Mouse (Mus musculus) neural tube, embryonic 14.5 days (tissue): ENCODE data around the gene Polr1e. TPM values are rescaled to one million over a fixed set of nuclear protein-coding genes. Genes with fewer than 3 reads are reported as not detected.
"Not testable (repeated sequence)": the region's sequence is repeated elsewhere in the genome, so short reads cannot be mapped to it uniquely, and the experiment has no call there.

Experiments
- ATAC-seq: fragments of 200-750 bp; cut with Nextera tagmentation; 2 replicates; pipeline ENCODE4 v1.8.0; 2017; ENCODE audit warnings: low read depth, mild to moderate bottlenecking, moderate TSS enrichment, moderate library complexity
- H3K27ac ChIP-seq: fragments of 300-500 bp; sonication (generic); 2 replicates; pipeline ENCODE4 v1.5.1; 2014; ENCODE audit warnings: low read depth, mild to moderate bottlenecking, control low read depth, low read length, moderate library complexity, mixed read lengths
- H3K27me3 ChIP-seq: fragments of 300-500 bp; sonication (generic); 2 replicates; pipeline ENCODE4 v1.6.1; 2014; ENCODE audit warnings: low read length; ENCODE audit not compliant: control insufficient read depth, insufficient read depth
- H3K36me3 ChIP-seq: fragments of 300-500 bp; sonication (generic); 2 replicates; pipeline ENCODE4 v1.6.1; 2014; ENCODE audit warnings: low read length, mixed read lengths; ENCODE audit not compliant: control insufficient read depth, insufficient read depth
- H3K4me1 ChIP-seq: fragments of 300-500 bp; sonication (generic); 2 replicates; pipeline ENCODE4 v1.6.1; 2014; ENCODE audit warnings: low read length; ENCODE audit not compliant: control insufficient read depth, insufficient read depth
- H3K4me2 ChIP-seq: fragments of 300-500 bp; sonication (generic); 2 replicates; pipeline ENCODE4 v1.6.1; 2014; ENCODE audit warnings: mild to moderate bottlenecking, low read depth, low read length, control low read depth
- H3K4me3 ChIP-seq: fragments of 300-500 bp; sonication (generic); 2 replicates; pipeline ENCODE4 v1.5.1; 2014; ENCODE audit warnings: low read depth, low read length, control low read depth, mixed read lengths
- H3K9ac ChIP-seq: fragments of 300-500 bp; sonication (generic); replicated peaks from 2 replicates; pipeline ENCODE4 v1.6.1; 2014; ENCODE audit warnings: low read depth, mild to moderate bottlenecking, control low read depth, low read length, mixed read lengths
- H3K9me3 ChIP-seq: fragments of 300-500 bp; sonication (generic); 2 replicates; pipeline ENCODE4 v1.6.1; 2016; ENCODE audit warnings: low read length; ENCODE audit not compliant: control insufficient read depth
- WGBS: fragments of 180-500 bp; shearing (Covaris S2); extraction: QIAGEN DNeasy Blood & Tissue Kit; methylation state at CpG from one replicate; pipeline ENCODE4 v1.1.7; 2014; 5-methylcytosine and 5-hydroxymethylcytosine counted together
- polyA plus RNA-seq: library from polyadenylated mRNA; unstranded; fragments of >200 nt; fragmentation: Nextera tagmentation; extraction: Ambion mirVana; gene quantifications from 2 replicates; pipeline ENCODE4 v1.2.1, GENCODE M21; 2014

The Polr1e gene
- polyA plus RNA-seq, 1 experiment from 2014 or later = 36.3 TPM

DNA sequence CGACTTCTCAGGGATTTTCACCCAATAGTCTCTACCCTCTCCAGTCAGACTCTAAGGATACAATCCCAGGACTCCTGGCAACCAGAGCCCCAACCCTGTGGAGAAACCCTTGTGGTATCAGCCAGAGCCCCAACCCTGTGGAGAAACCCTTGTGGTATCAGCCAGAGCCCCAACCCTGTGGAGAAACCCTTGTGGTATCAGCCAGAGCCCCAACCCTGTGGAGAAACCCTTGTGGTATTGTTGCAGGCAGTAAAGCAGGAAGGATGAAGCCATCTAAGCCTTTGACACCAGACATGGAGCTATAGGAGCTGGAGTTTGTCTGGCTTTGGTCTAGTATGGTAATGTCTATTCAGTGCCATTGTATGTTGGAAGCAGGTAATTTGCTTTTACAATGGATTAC, 45.5 kb downstream of the Polr1e start:
- H3K36me3 ChIP-seq = peaks cover 23% of the 10 kb centered on the region
- H3K4me3 ChIP-seq, H3K4me1 ChIP-seq, H3K27ac ChIP-seq, H3K4me2 ChIP-seq, ATAC-seq, H3K9ac ChIP-seq, H3K9me3 ChIP-seq, H3K27me3 ChIP-seq: not testable (repeated sequence)
- WGBS = 90% methylated on average over 1 of the region's 1 CpGs

DNA sequence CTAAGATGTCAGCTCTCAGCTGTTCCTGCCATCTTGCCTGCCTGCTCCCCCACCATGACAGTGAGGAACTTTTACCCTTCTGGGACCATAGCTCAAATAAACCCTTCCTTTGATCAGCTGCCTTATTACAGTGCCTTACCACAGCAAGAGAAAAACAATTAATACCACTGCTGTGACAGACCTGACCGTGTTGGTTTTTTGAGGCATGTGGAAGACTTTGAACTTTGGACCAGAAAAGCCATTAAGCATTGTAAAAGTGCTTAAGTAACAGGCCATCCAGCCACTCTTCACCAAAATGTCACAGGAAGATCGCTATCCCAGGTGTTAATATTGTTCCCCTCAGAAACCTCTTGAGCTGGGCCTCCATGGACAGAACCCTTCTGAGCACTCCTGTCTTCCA, 46.2 kb downstream of the Polr1e start:
- 86% methylated on average over 2 of the region's 2 CpGs for WGBS
- no peak for ATAC-seq
- Histone ChIP-seq H3K9me3 (no peaks in the 10 kb centered on the region), H3K4me3 (no peak overlapping the region), H3K27me3 (no peaks in the 10 kb centered on the region), H3K27ac (no peak overlapping the region), H3K9ac (no peak overlapping the region), H3K36me3 (peaks cover 17% of the 10 kb centered on the region), H3K4me2 (no peak overlapping the region), H3K4me1 (0 out of 2 replicates have a peak, but pooled peaks cover 2% of the 10 kb centered on the region)

DNA sequence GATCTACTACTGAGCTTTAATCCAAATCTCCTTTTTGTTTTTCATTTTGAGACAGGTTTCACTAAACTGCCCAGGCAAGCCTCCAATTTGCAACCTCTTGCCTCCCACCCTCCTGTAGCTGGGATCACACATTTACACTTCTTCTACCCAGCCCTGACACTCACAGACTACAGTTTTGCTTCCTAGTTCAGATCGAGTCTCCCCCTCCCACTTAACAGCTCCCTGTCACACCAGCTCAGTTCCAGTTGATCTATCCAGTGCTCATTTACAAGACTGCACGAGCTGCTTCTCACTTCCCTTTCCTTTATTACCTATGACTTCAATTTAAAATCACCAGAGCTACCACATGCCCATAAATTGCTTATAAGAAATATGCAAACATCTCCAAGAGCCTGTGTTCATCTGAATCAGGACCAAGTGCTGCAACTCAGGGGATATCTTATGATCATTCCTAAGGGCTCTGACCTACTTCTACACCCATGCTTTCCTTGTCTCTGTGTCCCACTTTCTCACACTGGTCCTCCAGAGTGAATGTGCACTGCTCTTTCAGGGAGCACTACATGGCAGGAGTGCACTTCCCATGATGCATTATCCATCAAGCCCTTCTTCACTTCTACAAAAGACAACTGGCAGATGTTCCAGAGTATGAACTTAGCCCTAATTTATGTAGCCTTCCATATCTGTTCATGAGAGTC, 47.8 kb downstream of the Polr1e start:
- Histone ChIP-seq H3K27me3 (no peaks in the 10 kb centered on the region), H3K4me3 (no peak overlapping the region), H3K4me1 (peaks cover 2% of the 10 kb centered on the region; the same call in 1 of the 2 replicates), H3K9ac (no peak overlapping the region), H3K36me3 (peaks cover 8% of the 10 kb centered on the region; the same call in 1 of the 2 replicates), H3K27ac (no peak overlapping the region), H3K4me2 (no peak overlapping the region), H3K9me3 (no peaks in the 10 kb centered on the region)
- ATAC-seq = no peak
- 48% methylated on average over 2 of the region's 2 CpGs for WGBS

DNA sequence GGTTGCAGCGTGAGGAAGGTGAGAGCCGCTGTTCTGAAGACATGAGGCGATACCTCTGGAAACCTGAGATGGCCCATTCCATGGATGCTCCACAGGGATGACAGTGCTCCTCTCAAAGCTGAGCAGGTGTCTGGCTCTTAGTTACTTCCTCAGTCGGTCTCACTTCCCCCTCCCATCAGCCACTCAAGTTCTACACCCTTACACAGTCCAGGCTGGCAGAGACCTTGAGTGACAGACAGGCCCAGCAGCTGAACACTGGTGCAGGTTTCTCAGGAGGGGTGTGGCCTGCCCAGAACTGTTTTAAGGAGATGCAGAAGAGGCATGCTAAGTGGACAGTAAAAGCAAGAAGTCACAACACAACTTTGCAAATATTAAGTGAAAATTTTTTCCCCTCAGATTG, 49.4 kb downstream of the Polr1e start:
- H3K4me2 ChIP-seq = no peak overlapping the region
- no peaks in the 10 kb centered on the region for H3K27me3 ChIP-seq
- no peak overlapping the region for H3K4me3 ChIP-seq
- no peak overlapping the region for H3K27ac ChIP-seq
- no peak overlapping the region for H3K9ac ChIP-seq
- no peak for ATAC-seq
- peaks cover 2% of the 10 kb centered on the region; the same call in 1 of the 2 replicates for H3K4me1 ChIP-seq
- WGBS = 90% methylated on average over 4 of the region's 4 CpGs
- no peaks in the 10 kb centered on the region for H3K9me3 ChIP-seq
- H3K36me3 ChIP-seq = no peaks in the 10 kb centered on the region

DNA sequence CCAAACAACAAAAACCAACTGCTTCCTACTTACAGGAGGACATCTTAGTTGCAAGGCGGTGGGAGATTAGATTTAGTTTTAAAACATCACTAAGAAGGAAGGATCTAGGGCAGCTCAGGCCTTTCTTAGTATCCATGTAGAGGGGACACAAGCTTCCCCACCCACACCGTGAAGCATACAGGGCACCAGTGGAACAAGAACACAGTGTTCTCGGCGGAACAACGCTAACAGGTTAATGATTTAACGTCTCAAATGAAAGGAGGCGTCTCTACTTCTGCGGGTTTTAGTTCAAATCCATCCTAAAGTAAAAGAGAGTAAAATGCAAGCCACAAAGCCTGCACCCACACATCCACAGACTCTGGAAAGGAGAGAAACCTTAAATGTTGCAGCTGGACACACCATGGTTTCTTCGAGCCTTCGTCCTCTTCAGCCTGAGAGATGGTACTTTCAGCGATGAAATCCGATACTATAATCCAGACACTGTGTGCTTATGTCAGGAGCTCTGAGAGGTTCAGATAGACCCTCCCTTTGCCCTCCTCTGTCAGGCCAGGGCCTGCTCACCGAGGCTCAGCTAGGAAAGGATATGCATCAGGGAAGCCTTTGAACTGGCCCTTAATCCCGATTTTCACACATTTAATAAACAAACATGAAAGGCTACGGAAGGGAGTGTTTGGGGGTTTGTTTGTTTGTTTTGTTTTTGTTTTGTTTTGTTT, 54.0 kb downstream of the Polr1e start:
- no peaks in the 10 kb centered on the region; the same call in 1 of the 2 replicates for H3K4me1 ChIP-seq
- no peaks in the 10 kb centered on the region for H3K27me3 ChIP-seq
- H3K9ac ChIP-seq = no peak overlapping the region
- WGBS = 76% methylated on average over 15 of the region's 15 CpGs
- H3K9me3 ChIP-seq = no peaks in the 10 kb centered on the region
- no peak for ATAC-seq
- H3K36me3 ChIP-seq = no peaks in the 10 kb centered on the region
- no peak overlapping the region for H3K4me2 ChIP-seq
- no peak overlapping the region for H3K27ac ChIP-seq
- no peak overlapping the region for H3K4me3 ChIP-seq

DNA sequence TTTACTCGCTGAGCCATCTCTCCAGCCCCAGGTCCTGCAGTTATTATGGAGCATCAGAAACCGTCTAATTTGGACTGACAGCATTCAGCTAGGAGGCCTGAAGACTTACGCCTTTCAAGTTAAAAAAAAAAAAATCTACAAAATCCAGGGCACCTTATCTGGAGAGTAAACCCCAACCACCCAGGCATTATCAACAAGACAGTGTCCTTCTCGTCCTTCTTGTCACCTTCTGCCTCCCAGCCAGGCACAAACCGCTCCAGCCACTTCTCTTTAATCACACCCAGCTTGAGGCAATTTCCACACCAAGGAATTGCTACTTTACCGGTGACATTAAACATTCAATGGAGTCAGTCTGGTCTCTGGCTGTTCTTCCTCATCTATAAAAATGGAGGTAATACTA, 55.2 kb downstream of the Polr1e start:
- WGBS = 71% methylated on average over 6 of the region's 6 CpGs
- Histone ChIP-seq H3K4me2 (no peak overlapping the region), H3K9me3 (no peaks in the 10 kb centered on the region), H3K36me3 (no peaks in the 10 kb centered on the region), H3K4me1 (no peaks in the 10 kb centered on the region; the same call in 1 of the 2 replicates), H3K27me3 (no peaks in the 10 kb centered on the region), H3K27ac (no peak overlapping the region), H3K9ac (no peak overlapping the region), H3K4me3 (no peak overlapping the region)
- no peak for ATAC-seq

DNA sequence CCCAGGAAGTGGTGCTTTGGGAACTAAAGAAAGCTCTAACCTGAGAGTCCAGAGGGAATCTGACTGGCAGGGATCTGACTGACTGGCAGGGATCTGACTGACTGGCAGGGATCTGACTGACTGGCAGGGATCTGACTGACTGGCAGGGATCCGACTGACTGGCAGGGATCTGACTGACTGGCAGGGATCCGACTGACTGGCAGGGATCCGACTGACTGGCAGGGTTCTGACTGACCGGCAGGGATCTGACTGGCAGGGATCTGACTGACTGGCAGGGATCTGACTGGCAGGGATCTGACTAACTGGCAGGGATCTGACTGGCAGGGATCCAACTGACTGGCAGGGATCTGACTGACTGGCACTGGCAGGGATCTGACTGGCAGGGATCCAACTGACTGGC, 62.7 kb downstream of the Polr1e start:
- 96% methylated on average over 4 of the region's 4 CpGs for WGBS
- not testable (repeated sequence) for H3K4me3 ChIP-seq, H3K36me3 ChIP-seq, ATAC-seq, H3K9me3 ChIP-seq, H3K27me3 ChIP-seq, H3K4me2 ChIP-seq, H3K4me1 ChIP-seq, H3K27ac ChIP-seq, H3K9ac ChIP-seq

DNA sequence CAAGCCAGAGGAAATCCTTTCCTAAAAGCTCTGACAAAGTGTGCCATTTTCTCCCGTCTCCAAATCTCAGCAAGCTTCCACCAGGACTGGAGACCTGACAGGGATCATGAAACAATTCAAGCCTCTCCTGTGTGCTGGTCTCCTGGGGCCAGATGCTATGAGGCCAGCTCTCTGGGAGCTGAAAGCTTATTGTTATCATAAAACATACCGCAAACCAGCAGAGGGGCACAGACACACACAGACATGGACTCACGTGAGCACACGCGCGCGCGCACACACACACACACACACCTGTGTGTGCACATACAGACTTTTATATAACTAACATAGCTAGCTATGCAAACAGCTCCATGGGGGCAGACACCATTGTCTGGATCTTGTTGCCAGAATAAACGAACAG, 64.6 kb downstream of the Polr1e start:
- H3K4me2 ChIP-seq = peak overlapping the region; percentile 69
- 59% methylated on average over 9 of the region's 9 CpGs for WGBS
- no peaks in the 10 kb centered on the region for H3K9me3 ChIP-seq
- peak overlapping the region; percentile 93; the same call in 1 of the 2 replicates for H3K9ac ChIP-seq
- H3K36me3 ChIP-seq = no peaks in the 10 kb centered on the region
- peak overlapping the region; percentile 40; the same call in 1 of the 2 replicates for H3K27ac ChIP-seq
- H3K27me3 ChIP-seq = no peaks in the 10 kb centered on the region; the same call in 1 of the 2 replicates
- 0 out of 2 replicates have a peak, but pooled peaks cover 4% of the 10 kb centered on the region for H3K4me1 ChIP-seq
- peak overlapping the region; percentile 97 for H3K4me3 ChIP-seq
- no peak for ATAC-seq

DNA sequence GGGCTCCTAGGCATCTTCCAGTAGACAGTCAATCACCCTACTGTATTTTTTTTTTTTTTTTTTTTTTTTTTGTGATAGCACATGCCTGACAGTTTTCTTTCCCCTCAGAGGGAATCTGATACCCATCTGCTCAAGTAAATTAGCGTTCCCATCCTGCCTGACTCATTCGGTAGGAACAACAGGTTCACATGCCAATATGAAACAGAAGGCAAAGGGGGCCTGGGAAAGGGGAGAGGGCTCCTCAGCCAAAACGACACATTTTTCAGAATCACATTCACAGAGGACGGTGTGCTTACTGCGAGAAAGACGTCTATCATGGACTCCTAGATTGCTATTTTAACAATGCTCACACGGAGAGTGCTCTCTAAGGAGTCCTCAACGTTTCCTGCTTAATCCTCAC, 65.1 kb downstream of the Polr1e start:
- Histone ChIP-seq H3K4me3 (peak overlapping the region; percentile 97), H3K9me3 (no peaks in the 10 kb centered on the region), H3K9ac (peak overlapping the region; percentile 93; the same call in 1 of the 2 replicates), H3K4me1 (0 out of 2 replicates have a peak, but pooled peaks cover 4% of the 10 kb centered on the region), H3K4me2 (peak overlapping the region; percentile 69), H3K27ac (no peak overlapping the region; the same call in 1 of the 2 replicates), H3K27me3 (no peaks in the 10 kb centered on the region; the same call in 1 of the 2 replicates), H3K36me3 (no peaks in the 10 kb centered on the region)
- 1% methylated on average over 8 of the region's 8 CpGs for WGBS
- ATAC-seq = no peak
